Mouse (Mus musculus) MEL (cell line): Measurements from ENCODE around the gene H2-DMa. TPM values are rescaled to one million over a fixed set of nuclear protein-coding genes. Genes with fewer than 3 reads are reported as not detected.

Experiments
- DNase-seq: peaks from one replicate; pipeline ENCODE4 v3.0.0; 2011; ENCODE audit warnings: low read depth, low spot score
- H3K27ac ChIP-seq: 2 replicates; pipeline ENCODE4 v1.5.1; 2012; ENCODE audit warnings: low read depth, mild to moderate bottlenecking, control low read depth, low read length, moderate library complexity; ENCODE audit not compliant: control insufficient read depth
- H3K27me3 ChIP-seq, 2 experiments: fragments of 150-350 bp in 1 of 2; sonication (generic) in 1 of 2; 2 replicates each; pipeline ENCODE4 v1.6.1; 2012; ENCODE audit warnings: low read length in 2 of 2, mild to moderate bottlenecking in 2 of 2, improper control_type of control experiment in 1 of 2, moderate library complexity in 1 of 2; ENCODE audit not compliant: insufficient read depth in 2 of 2, control insufficient read depth in 1 of 2
- H3K36me3 ChIP-seq, 2 experiments: 2 replicates each; pipeline ENCODE4 v1.6.1; 2012 to 2014; ENCODE audit warnings: low read length in 2 of 2, improper control_type of control experiment in 1 of 2, inconsistent platforms in 1 of 2, mild to moderate bottlenecking in 1 of 2; ENCODE audit not compliant: insufficient read depth in 2 of 2, control insufficient read depth in 1 of 2
- H3K4me1 ChIP-seq, 2 experiments: fragments of 150-350 bp in 1 of 2; sonication (generic) in 1 of 2; 2 replicates each; pipeline ENCODE4 v1.6.1; 2012; ENCODE audit warnings: low read length in 2 of 2, improper control_type of control experiment in 1 of 2, mild to moderate bottlenecking in 1 of 2; ENCODE audit not compliant: insufficient read depth in 2 of 2, control insufficient read depth in 1 of 2
- H3K4me3 ChIP-seq, 2 experiments: fragments of 150-350 bp in 1 of 2; sonication (generic) in 1 of 2; 2 replicates each; pipeline ENCODE4 v1.5.1; 2012; ENCODE audit warnings: low read depth in 2 of 2, low read length in 2 of 2, mild to moderate bottlenecking in 2 of 2, moderate library complexity in 2 of 2, control low read depth in 1 of 2, improper control_type of control experiment in 1 of 2; ENCODE audit not compliant: control insufficient read depth in 1 of 2, insufficient read depth in 1 of 2
- H3K79me2 ChIP-seq: 2 replicates; pipeline ENCODE4 v1.6.1; 2012; ENCODE audit warnings: mild to moderate bottlenecking, low read length, moderate library complexity; ENCODE audit not compliant: control insufficient read depth, poor library complexity, insufficient read depth
- H3K9ac ChIP-seq: 2 replicates; pipeline ENCODE4 v1.6.1; 2012; ENCODE audit warnings: low read depth, mild to moderate bottlenecking, control low read depth, low read length, moderate library complexity; ENCODE audit not compliant: control insufficient read depth, poor library complexity, severe bottlenecking
- H3K9me3 ChIP-seq: fragments of 150-350 bp; sonication (generic); replicated peaks from 2 replicates; pipeline ENCODE4 v1.6.1; 2012; ENCODE audit warnings: mild to moderate bottlenecking, low read length, improper control_type of control experiment, moderate library complexity; ENCODE audit not compliant: insufficient read depth
- BHLHE40 ChIP-seq: IDR thresholded peaks from 2 replicates; pipeline ENCODE4 v1.6.1; 2012; ENCODE audit warnings: low read depth, mild to moderate bottlenecking, inconsistent platforms, low read length, improper control_type of control experiment, borderline replicate concordance
- CHD1 ChIP-seq: IDR thresholded peaks from 2 replicates; pipeline ENCODE4 v1.6.1; 2012; ENCODE audit warnings: low read depth, mild to moderate bottlenecking, inconsistent platforms, low read length, improper control_type of control experiment
- CHD2 ChIP-seq: IDR thresholded peaks from 2 replicates; pipeline ENCODE4 v1.6.1; 2011; ENCODE audit warnings: low read length, improper control_type of control experiment
- CTCF ChIP-seq, 3 experiments: IDR thresholded peaks in 2 of 3; conservative IDR thresholded peaks in 1 of 3; 2 replicates each; pipeline ENCODE4 v1.5.1; 2011 to 2012; ENCODE audit warnings: low read length in 3 of 3, low read depth in 2 of 3, mild to moderate bottlenecking in 2 of 3, improper control_type of control experiment in 1 of 3, inconsistent platforms in 1 of 3, mixed read lengths in 1 of 3, moderate library complexity in 1 of 3; ENCODE audit not compliant: control insufficient read depth in 1 of 3, insufficient read depth in 1 of 3, poor library complexity in 1 of 3, severe bottlenecking in 1 of 3
- E2F4 ChIP-seq: IDR thresholded peaks from 2 replicates; pipeline ENCODE4 v1.6.1; 2011; ENCODE audit warnings: low read depth, low read length, improper control_type of control experiment, borderline replicate concordance
- ELF1 ChIP-seq: IDR thresholded peaks from 2 replicates; pipeline ENCODE4 v1.6.1; 2014; ENCODE audit warnings: low read depth, mild to moderate bottlenecking, inconsistent platforms, low read length, improper control_type of control experiment, moderate library complexity
- EP300 ChIP-seq, 2 experiments: IDR thresholded peaks; 2 replicates each; pipeline ENCODE4 v1.6.1; 2011; ENCODE audit warnings: improper control_type of control experiment in 2 of 2, low read length in 2 of 2, low read depth in 1 of 2, mild to moderate bottlenecking in 1 of 2
- ETS1 ChIP-seq: IDR thresholded peaks from 2 replicates; pipeline ENCODE4 v1.6.1; 2012; ENCODE audit warnings: low read depth, mild to moderate bottlenecking, inconsistent platforms, low read length, improper control_type of control experiment, moderate library complexity
- GABPA ChIP-seq: IDR thresholded peaks from 2 replicates; pipeline ENCODE4 v1.6.1; 2012; ENCODE audit warnings: low read depth, mild to moderate bottlenecking, inconsistent platforms, low read length, improper control_type of control experiment, moderate library complexity
- GATA1 ChIP-seq: IDR thresholded peaks from 2 replicates; pipeline ENCODE4 v1.6.1; 2011; ENCODE audit warnings: low read depth, low read length, improper control_type of control experiment
- HCFC1 ChIP-seq: IDR thresholded peaks from 2 replicates; pipeline ENCODE4 v1.6.1; 2012; ENCODE audit warnings: low read depth, mild to moderate bottlenecking, inconsistent platforms, low read length, improper control_type of control experiment, moderate library complexity
- JUND ChIP-seq: IDR thresholded peaks from 2 replicates; pipeline ENCODE4 v1.6.1; 2011; ENCODE audit warnings: low read depth, mild to moderate bottlenecking, improper control_type of control experiment, low read length
- KAT2A ChIP-seq: conservative IDR thresholded peaks from 2 replicates; pipeline ENCODE4 v1.6.1; 2012; ENCODE audit warnings: low read depth, low read length, improper control_type of control experiment, inconsistent platforms
- MAFK ChIP-seq: IDR thresholded peaks from 2 replicates; pipeline ENCODE4 v1.6.1; 2011; ENCODE audit warnings: low read depth, mild to moderate bottlenecking, low read length, improper control_type of control experiment, borderline replicate concordance
- MAX ChIP-seq: IDR thresholded peaks from 2 replicates; pipeline ENCODE4 v1.6.1; 2011; ENCODE audit warnings: low read length, improper control_type of control experiment
- MAZ ChIP-seq: IDR thresholded peaks from 2 replicates; pipeline ENCODE4 v1.6.1; 2012; ENCODE audit warnings: low read depth, mild to moderate bottlenecking, inconsistent platforms, low read length, improper control_type of control experiment
- MEF2A ChIP-seq: IDR thresholded peaks from 2 replicates; pipeline ENCODE4 v1.6.1; 2014; ENCODE audit warnings: low read depth, mild to moderate bottlenecking, inconsistent platforms, low read length, improper control_type of control experiment; ENCODE audit not compliant: poor library complexity, insufficient replicate concordance, severe bottlenecking; ENCODE audit errors: extremely low read depth
- MXI1 ChIP-seq: IDR thresholded peaks from 2 replicates; pipeline ENCODE4 v1.6.1; 2011; ENCODE audit warnings: mild to moderate bottlenecking, low read depth, low read length, improper control_type of control experiment
- MYB ChIP-seq: IDR thresholded peaks from 2 replicates; pipeline ENCODE4 v1.6.1; 2011; ENCODE audit warnings: mild to moderate bottlenecking, low read depth, low read length, improper control_type of control experiment
- MYC ChIP-seq: IDR thresholded peaks from 2 replicates; pipeline ENCODE4 v1.6.1; 2011; ENCODE audit warnings: low read depth, mild to moderate bottlenecking, low read length, improper control_type of control experiment, moderate library complexity
- NELFE ChIP-seq: IDR thresholded peaks from 2 replicates; pipeline ENCODE4 v1.6.1; 2011; ENCODE audit warnings: low read depth, low read length, improper control_type of control experiment
- NRF1 ChIP-seq: IDR thresholded peaks from 2 replicates; pipeline ENCODE4 v1.6.1; 2014; ENCODE audit warnings: low read depth, mild to moderate bottlenecking, inconsistent platforms, low read length, improper control_type of control experiment, moderate library complexity; ENCODE audit not compliant: poor library complexity, insufficient read depth, severe bottlenecking
- POLR2A ChIP-seq, 2 experiments: IDR thresholded peaks; 2 replicates each; pipeline ENCODE4 v1.6.1; 2011 to 2012; ENCODE audit warnings: low read length in 2 of 2, mild to moderate bottlenecking in 2 of 2, control low read depth in 1 of 2, improper control_type of control experiment in 1 of 2, low read depth in 1 of 2, moderate library complexity in 1 of 2; ENCODE audit not compliant: control insufficient read depth in 1 of 2, insufficient read depth in 1 of 2, poor library complexity in 1 of 2
- POLR2AphosphoS2 ChIP-seq: IDR thresholded peaks from 2 replicates; pipeline ENCODE4 v1.6.1; 2011; ENCODE audit warnings: low read length, improper control_type of control experiment
- POLR2AphosphoS5 ChIP-seq: IDR thresholded peaks from 2 replicates; pipeline ENCODE4 v1.6.1; 2012; ENCODE audit warnings: low read depth, borderline replicate concordance, mild to moderate bottlenecking, inconsistent platforms, low read length, moderate library complexity, mixed read lengths
- RAD21 ChIP-seq: IDR thresholded peaks from 2 replicates; pipeline ENCODE4 v1.6.1; 2011; ENCODE audit warnings: mild to moderate bottlenecking, low read depth, low read length, improper control_type of control experiment
- RCOR1 ChIP-seq: IDR thresholded peaks from 2 replicates; pipeline ENCODE4 v1.6.1; 2012; ENCODE audit warnings: low read depth, mild to moderate bottlenecking, inconsistent platforms, low read length, improper control_type of control experiment
- SIN3A ChIP-seq: IDR thresholded peaks from 2 replicates; pipeline ENCODE4 v1.6.1; 2012; ENCODE audit warnings: low read length, improper control_type of control experiment, inconsistent platforms
- SMC3 ChIP-seq: IDR thresholded peaks from 2 replicates; pipeline ENCODE4 v1.6.1; 2011; ENCODE audit warnings: low read depth, low read length, improper control_type of control experiment
- TAL1 ChIP-seq: IDR thresholded peaks from 2 replicates; pipeline ENCODE4 v1.6.1; 2012; ENCODE audit warnings: mild to moderate bottlenecking, inconsistent platforms, low read length, moderate library complexity, mixed read lengths
- TBP ChIP-seq: IDR thresholded peaks from 2 replicates; pipeline ENCODE4 v1.8.0; 2011; ENCODE audit warnings: low read depth, low read length, improper control_type of control experiment
- TCF12 ChIP-seq: IDR thresholded peaks from 2 replicates; pipeline ENCODE4 v1.6.1; 2014; ENCODE audit warnings: low read depth, mild to moderate bottlenecking, inconsistent platforms, low read length, improper control_type of control experiment, moderate library complexity
- UBTF ChIP-seq: IDR thresholded peaks from 2 replicates; pipeline ENCODE4 v1.6.1; 2012; ENCODE audit warnings: low read depth, mild to moderate bottlenecking, inconsistent platforms, low read length, improper control_type of control experiment, moderate library complexity, borderline replicate concordance; ENCODE audit not compliant: insufficient read depth
- USF1 ChIP-seq: IDR thresholded peaks from 2 replicates; pipeline ENCODE4 v1.6.1; 2014; ENCODE audit warnings: low read depth, mild to moderate bottlenecking, inconsistent platforms, low read length, improper control_type of control experiment, moderate library complexity
- USF2 ChIP-seq, 2 experiments: IDR thresholded peaks; 2 replicates each; pipeline ENCODE4 v1.6.1; 2011 to 2012; ENCODE audit warnings: improper control_type of control experiment in 2 of 2, low read length in 2 of 2, borderline replicate concordance in 1 of 2, inconsistent platforms in 1 of 2, low read depth in 1 of 2, mild to moderate bottlenecking in 1 of 2; ENCODE audit not compliant: insufficient read depth in 1 of 2
- ZC3H11A ChIP-seq: IDR thresholded peaks from 2 replicates; pipeline ENCODE4 v1.6.1; 2012; ENCODE audit warnings: low read depth, mild to moderate bottlenecking, inconsistent platforms, low read length, improper control_type of control experiment
- ZKSCAN1 ChIP-seq: IDR thresholded peaks from 2 replicates; pipeline ENCODE4 v1.6.1; 2012; ENCODE audit warnings: low read depth, mild to moderate bottlenecking, inconsistent platforms, low read length, improper control_type of control experiment, moderate library complexity
- ZMIZ1 ChIP-seq: IDR thresholded peaks from 2 replicates; pipeline ENCODE4 v1.6.1; 2012; ENCODE audit warnings: low read depth, mild to moderate bottlenecking, inconsistent platforms, low read length, improper control_type of control experiment, moderate library complexity
- ZNF384 ChIP-seq: IDR thresholded peaks from 2 replicates; pipeline ENCODE4 v1.6.1; 2012; ENCODE audit warnings: low read depth, mild to moderate bottlenecking, inconsistent platforms, low read length, improper control_type of control experiment
- polyA plus RNA-seq, 2 experiments: library from polyadenylated mRNA; stranded (reverse) in 1 of 2; unstranded in 1 of 2; fragments of >175 nt in 1 of 2; fragments of >200 nt in 1 of 2; gene quantifications; 2 replicates each; pipeline versions ENCODE4 v1.2.1 to v1.2.4; 2012; ENCODE audit warnings: low replicate concordance in 2 of 2, low read depth in 1 of 2; ENCODE audit not compliant: insufficient read length in 2 of 2, insufficient read depth in 1 of 2, missing spikeins in 1 of 2
- total RNA-seq: library from RNA; depleted of rRNA; stranded (reverse); fragments of 300-350 nt; gene quantifications from 2 replicates; pipeline ENCODE4 v1.2.3, GENCODE M21; 2012

H2-DMa gene
- total and polyA plus RNA-seq, 3 experiments: 38.3 to 38.7 TPM; not detected in 1

GRCm38 (mm10) chr17:34077549-34077948 is 41.8 kb upstream of the H2-DMa start:
- H3K27ac ChIP-seq: no peak overlapping the region
- no peak overlapping the region for H3K4me3 ChIP-seq
- H3K79me2 ChIP-seq: no peaks in the 10 kb centered on the region
- DNase-seq: peak; percentile 88
- H3K27me3 ChIP-seq: no peaks in the 10 kb centered on the region
- H3K4me1 ChIP-seq: no peaks in the 10 kb centered on the region; a peak in 1 of 4 replicates
- no peaks in the 10 kb centered on the region for H3K9me3 ChIP-seq
- no peak overlapping the region for H3K9ac ChIP-seq
- TF ChIP-seq MAX (no peak), MAFK (no peak), TBP (no peak), HCFC1 (no peak), ELF1 (no peak), TCF12 (no peak), BHLHE40 (no peak), MYB (no peak), NRF1 (no peak), MXI1 (no peak), SMC3 (peak; percentile 86), CHD1 (no peak), GATA1 (no peak), MEF2A (no peak), NELFE (no peak), RAD21 (peak; percentile 92), USF2 (IDR thresholded peaks at IDR 0.05; ENCODE audit: borderline replicate concordance in 1 of 2, insufficient read depth in 1 of 2, low read depth in 1 of 2, low read length in 2 of 2) (no peak), POLR2AphosphoS5 (no peak), UBTF (no peak), TAL1 (no peak), MYC (no peak), JUND (no peak), GABPA (no peak), ETS1 (no peak), ZKSCAN1 (no peak), ZC3H11A (peak; percentile 82), MAZ (no peak), CHD2 (no peak), RCOR1 (no peak), KAT2A (no peak), USF1 (no peak), E2F4 (no peak), CTCF (IDR thresholded peaks at IDR 0.05 in 2 of 3, conservative IDR thresholded peaks at IDR 0.05 in 1 of 3; ENCODE audit: control insufficient read depth in 1 of 3, insufficient read depth in 1 of 3, low read depth in 2 of 3, low read length in 3 of 3, poor library complexity in 1 of 3, severe bottlenecking in 1 of 3) (peak; percentile 70 to 96 (median 82)), POLR2AphosphoS2 (no peak), POLR2A (IDR thresholded peaks at IDR 0.05; ENCODE audit: control insufficient read depth in 1 of 2, insufficient read depth in 1 of 2, low read depth in 1 of 2, low read length in 2 of 2, poor library complexity in 1 of 2) (no peak), EP300 (IDR thresholded peaks at IDR 0.05; ENCODE audit: low read depth in 1 of 2, low read length in 2 of 2) (no peak), SIN3A (peak; percentile 24; the same call in 1 of the 2 replicates), ZMIZ1 (no peak), ZNF384 (no peak)
- TF ChIP-seq, all 39 proteins: peak for 5
- H3K36me3 ChIP-seq: peaks cover 0 to 2% of the 10 kb centered on the region in 2 experiments; a peak in 2 of 4 replicates
